Mouse (Mus musculus) limb, embryonic 15.5 days (tissue): ENCODE results near the gene Afmid. TPM values are rescaled to one million over a fixed set of nuclear protein-coding genes. Genes with fewer than 3 reads are reported as not detected.
A peak's percentile ranks its signal among the peaks of the same experiment; 100 is the strongest.
"Not testable (repeated sequence)": the region's sequence is repeated elsewhere in the genome, so short reads cannot be mapped to it uniquely, and the experiment has no call there.

ENCODE experiments used
- ATAC-seq: fragments of 200-750 bp; cut with Nextera tagmentation; 2 replicates; pipeline ENCODE4 v1.8.0; 2017; ENCODE audit warnings: low read depth, moderate TSS enrichment; ENCODE audit not compliant: insufficient number of reproducible peaks, low FRiP score, low TSS enrichment
- H3K27ac ChIP-seq: fragments of 300-500 bp; sonication (generic); 2 replicates; pipeline ENCODE4 v1.5.1; 2015; ENCODE audit warnings: moderate library complexity, mild to moderate bottlenecking, inconsistent platforms
- H3K27me3 ChIP-seq: fragments of 300-500 bp; sonication (generic); 2 replicates; pipeline ENCODE4 v1.6.1; 2015; ENCODE audit warnings: inconsistent platforms
- H3K36me3 ChIP-seq: fragments of 300-500 bp; sonication (generic); 2 replicates; pipeline ENCODE4 v1.6.1; 2015; ENCODE audit warnings: inconsistent platforms
- H3K4me1 ChIP-seq: fragments of 300-500 bp; sonication (generic); 2 replicates; pipeline ENCODE4 v1.6.1; 2015; ENCODE audit warnings: inconsistent platforms
- H3K4me2 ChIP-seq: fragments of 300-500 bp; sonication (generic); 2 replicates; pipeline ENCODE4 v1.6.1; 2015; ENCODE audit warnings: mild to moderate bottlenecking, inconsistent platforms
- H3K4me3 ChIP-seq: fragments of 300-500 bp; sonication (generic); 2 replicates; pipeline ENCODE4 v1.5.1; 2015; ENCODE audit warnings: mild to moderate bottlenecking, inconsistent platforms
- H3K9ac ChIP-seq: fragments of 300-500 bp; sonication (generic); 2 replicates; pipeline ENCODE4 v1.6.1; 2015; ENCODE audit warnings: inconsistent platforms
- H3K9me3 ChIP-seq: fragments of 300-500 bp; sonication (generic); 2 replicates; pipeline ENCODE4 v1.6.1; 2016; ENCODE audit warnings: inconsistent platforms
- WGBS: fragments of 180-500 bp; shearing (Covaris S2); methylation state at CpG from one replicate; pipeline ENCODE4 v1.1.7; 2015; 5-methylcytosine and 5-hydroxymethylcytosine counted together
- polyA plus RNA-seq: library from polyadenylated mRNA; unstranded; fragments of >200 nt; fragmentation: Nextera tagmentation; extraction: Ambion mirVana; gene quantifications from 2 replicates; pipeline ENCODE4 v1.2.1, GENCODE M21; 2015

Gene Afmid
- polyA plus RNA-seq, 1 experiment from 2014 or later, result 4.9 TPM

DNA sequence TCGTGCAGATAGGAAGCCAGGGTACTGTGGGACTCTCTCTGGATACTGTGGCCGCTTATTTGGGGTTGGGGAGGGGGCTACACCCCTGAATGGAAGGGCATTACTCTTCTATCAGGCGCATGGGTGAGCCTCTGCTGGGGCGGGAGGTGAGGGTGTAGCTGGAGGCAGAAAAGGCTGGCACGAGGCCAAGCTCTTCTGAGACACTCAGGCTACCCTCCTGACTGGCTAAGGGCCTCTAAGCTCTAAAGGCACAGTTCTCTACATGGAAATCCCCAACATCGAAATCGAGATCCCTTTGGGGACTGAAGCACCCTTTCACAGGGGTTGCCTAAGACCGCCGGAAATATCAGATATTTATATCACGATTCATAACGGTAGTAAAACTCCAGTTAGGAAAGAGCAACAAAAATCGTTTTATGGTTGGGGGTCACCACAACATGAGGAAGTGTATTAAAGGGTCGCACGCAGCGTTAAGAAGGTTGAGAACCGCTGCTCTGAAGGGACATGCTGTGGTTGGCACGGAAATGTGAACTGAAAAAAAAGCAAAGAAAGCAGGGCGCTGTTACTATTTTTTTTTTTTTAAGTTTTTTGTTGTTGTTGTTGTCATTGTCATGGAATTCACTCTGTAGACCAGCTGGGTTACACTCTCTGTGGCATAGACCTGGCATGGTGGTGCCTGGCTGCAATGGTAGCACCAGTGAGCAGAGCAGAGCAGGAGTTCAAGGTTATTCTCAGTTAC lies 2.6 kb downstream of the Afmid start:
- peaks cover 70% of the 10 kb centered on the region for H3K4me1 ChIP-seq
- H3K9ac ChIP-seq, result no peak overlapping the region
- WGBS, result 57% methylated on average over 18 of the region's 18 CpGs
- peak overlapping the region; percentile 75 for H3K27ac ChIP-seq
- H3K36me3 ChIP-seq, result no peaks in the 10 kb centered on the region; the same call in 1 of the 2 replicates
- no peaks in the 10 kb centered on the region for H3K27me3 ChIP-seq
- no peak for ATAC-seq
- no peak overlapping the region for H3K4me2 ChIP-seq
- no peaks in the 10 kb centered on the region for H3K9me3 ChIP-seq
- H3K4me3 ChIP-seq, result no peak overlapping the region

DNA sequence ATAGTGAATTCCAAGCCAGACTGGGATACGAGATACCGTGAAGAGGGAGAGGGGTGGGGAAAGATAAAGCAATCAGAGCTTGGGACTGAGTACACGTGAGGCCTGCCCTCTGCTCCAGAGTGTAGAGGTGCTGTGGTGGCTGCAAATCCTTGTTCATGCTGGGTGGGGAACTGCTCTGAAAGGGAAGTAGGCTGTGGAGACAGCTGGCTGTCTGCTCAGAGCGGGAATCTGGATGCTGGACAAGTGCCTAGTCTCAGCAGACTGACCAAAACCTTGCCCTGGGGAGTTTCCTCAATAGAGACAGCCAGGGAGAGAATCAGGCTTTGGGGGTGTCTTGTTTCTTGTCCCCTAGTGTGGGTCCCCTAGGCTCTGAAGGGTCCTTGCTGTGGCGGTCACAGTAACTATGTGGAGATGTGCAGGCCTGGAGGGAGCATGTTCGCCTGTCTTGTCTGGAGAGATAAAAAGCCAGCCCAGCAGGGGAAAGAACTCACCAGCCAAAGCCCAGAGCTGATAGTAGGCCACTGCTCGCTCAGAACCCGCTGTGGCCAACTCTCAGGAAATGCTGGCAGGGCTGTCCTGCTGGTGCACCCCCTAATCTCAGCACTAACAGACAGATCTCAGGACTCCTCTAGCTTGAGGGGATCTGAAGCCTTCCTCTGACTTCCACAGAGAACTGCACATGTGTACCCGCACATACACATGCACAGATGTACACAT lies 3.3 kb downstream of the Afmid start:
- no peak overlapping the region for H3K9ac ChIP-seq
- 55% methylated on average over 9 of the region's 9 CpGs for WGBS
- H3K4me3 ChIP-seq, result no peak overlapping the region
- no peak for ATAC-seq
- peaks cover 63% of the 10 kb centered on the region for H3K4me1 ChIP-seq
- no peak overlapping the region for H3K4me2 ChIP-seq
- no peaks in the 10 kb centered on the region for H3K27me3 ChIP-seq
- no peaks in the 10 kb centered on the region for H3K9me3 ChIP-seq
- H3K27ac ChIP-seq, result peak overlapping the region; percentile 75
- H3K36me3 ChIP-seq, result no peaks in the 10 kb centered on the region

- no peak overlapping the region for H3K4me3 ChIP-seq
- no peaks in the 10 kb centered on the region for H3K27me3 ChIP-seq
- WGBS, result 60% methylated on average over 2 of the region's 2 CpGs
- H3K4me2 ChIP-seq, result no peak overlapping the region
- no peak overlapping the region for H3K9ac ChIP-seq
- no peaks in the 10 kb centered on the region for H3K9me3 ChIP-seq
- H3K4me1 ChIP-seq, result peaks cover 57% of the 10 kb centered on the region
- H3K36me3 ChIP-seq, result no peaks in the 10 kb centered on the region
- ATAC-seq, result no peak
- H3K27ac ChIP-seq, result peak overlapping the region; percentile 75; the same call in 1 of the 2 replicates
Measured at GRCm38 (mm10) chr11:117829671-117830215, 4.0 kb downstream of the Afmid start.

- no peak overlapping the region for H3K9ac ChIP-seq
- peaks cover 51% of the 10 kb centered on the region for H3K4me1 ChIP-seq
- H3K9me3 ChIP-seq, result no peaks in the 10 kb centered on the region
- no peak for ATAC-seq
- WGBS, result 60% methylated on average over 9 of the region's 9 CpGs
- no peak overlapping the region for H3K4me3 ChIP-seq
- H3K27me3 ChIP-seq, result no peaks in the 10 kb centered on the region
- H3K4me2 ChIP-seq, result no peak overlapping the region
- H3K36me3 ChIP-seq, result no peaks in the 10 kb centered on the region
- no peak overlapping the region for H3K27ac ChIP-seq
Measured at GRCm38 (mm10) chr11:117830401-117830800, 4.7 kb downstream of the Afmid start.

DNA sequence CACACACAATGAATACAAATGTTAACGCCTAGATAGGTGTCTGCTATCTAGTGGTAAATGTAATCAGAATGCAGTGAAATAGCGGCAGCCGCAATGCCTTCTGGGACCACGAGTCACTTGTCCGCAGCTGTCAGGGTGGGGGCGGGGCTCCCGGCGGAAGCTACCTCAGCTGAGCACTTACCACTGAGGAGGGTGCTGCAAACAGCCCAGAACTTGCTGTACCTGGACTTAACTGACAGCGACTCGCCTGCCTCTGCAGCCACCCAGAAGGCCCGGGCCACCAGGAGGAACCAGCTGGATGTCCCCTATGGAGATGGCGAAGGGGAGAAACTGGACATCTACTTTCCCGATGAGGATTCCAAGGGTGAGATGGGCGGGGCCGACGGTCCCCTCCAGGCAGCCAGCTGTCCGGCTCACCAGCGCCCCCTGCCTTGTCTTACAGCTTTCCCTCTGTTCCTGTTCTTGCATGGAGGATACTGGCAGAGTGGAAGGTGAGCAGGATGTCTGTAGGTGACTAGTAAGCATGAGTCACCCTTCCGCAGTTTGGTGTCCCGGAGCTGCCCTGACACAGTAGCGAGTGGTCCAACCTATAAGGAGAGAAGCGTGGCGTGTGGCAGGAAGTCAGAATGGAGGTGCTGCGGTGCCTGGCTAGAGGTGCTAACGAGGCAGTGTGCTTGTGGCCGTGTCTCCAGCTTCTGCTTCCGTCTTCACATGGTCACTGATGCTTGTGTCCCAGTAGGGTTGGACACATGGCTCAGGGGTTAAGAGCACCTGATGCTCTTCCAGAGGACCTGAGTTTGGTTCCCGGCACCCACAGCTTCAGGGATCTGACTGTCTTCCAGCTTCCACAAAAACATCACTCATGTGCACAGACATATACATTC lies 6.6 kb downstream of the Afmid start:
- H3K4me1 ChIP-seq, result peaks cover 38% of the 10 kb centered on the region
- no peaks in the 10 kb centered on the region for H3K36me3 ChIP-seq
- 17% methylated on average over 28 of the region's 28 CpGs for WGBS
- H3K4me2 ChIP-seq, result peak overlapping the region; percentile 47
- peak; percentile 9; the same call in 1 of the 2 replicates for ATAC-seq
- H3K4me3 ChIP-seq, result peak overlapping the region; percentile 31
- H3K9me3 ChIP-seq, result no peaks in the 10 kb centered on the region
- H3K9ac ChIP-seq, result no peak overlapping the region
- no peaks in the 10 kb centered on the region for H3K27me3 ChIP-seq
- no peak overlapping the region for H3K27ac ChIP-seq

DNA sequence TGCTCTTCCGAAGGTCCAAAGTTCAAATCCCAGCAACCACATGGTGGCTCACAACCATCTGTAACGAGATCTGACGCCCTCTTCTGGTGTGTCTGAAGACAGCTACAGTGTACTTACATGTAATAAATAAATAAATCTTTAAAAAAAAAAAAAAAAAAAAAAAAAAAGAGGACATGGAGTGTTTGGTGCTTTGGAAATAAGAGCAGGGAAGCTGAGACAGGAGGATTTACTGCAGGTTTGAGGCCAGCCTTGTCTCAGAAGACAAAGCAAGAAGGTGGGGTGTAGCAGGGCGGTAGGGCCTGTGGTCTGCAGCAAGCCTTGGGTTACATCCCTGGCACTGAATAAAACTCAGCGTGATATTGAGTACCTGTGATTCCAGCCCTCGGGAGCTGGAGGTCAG lies 7.8 kb downstream of the Afmid start:
- H3K27me3 ChIP-seq, ATAC-seq, H3K9me3 ChIP-seq, H3K27ac ChIP-seq, H3K36me3 ChIP-seq, H3K4me3 ChIP-seq, H3K9ac ChIP-seq, H3K4me2 ChIP-seq: not testable (repeated sequence)
- 90% methylated on average over 5 of the region's 6 CpGs for WGBS
- peaks cover 31% of the 10 kb centered on the region for H3K4me1 ChIP-seq

DNA sequence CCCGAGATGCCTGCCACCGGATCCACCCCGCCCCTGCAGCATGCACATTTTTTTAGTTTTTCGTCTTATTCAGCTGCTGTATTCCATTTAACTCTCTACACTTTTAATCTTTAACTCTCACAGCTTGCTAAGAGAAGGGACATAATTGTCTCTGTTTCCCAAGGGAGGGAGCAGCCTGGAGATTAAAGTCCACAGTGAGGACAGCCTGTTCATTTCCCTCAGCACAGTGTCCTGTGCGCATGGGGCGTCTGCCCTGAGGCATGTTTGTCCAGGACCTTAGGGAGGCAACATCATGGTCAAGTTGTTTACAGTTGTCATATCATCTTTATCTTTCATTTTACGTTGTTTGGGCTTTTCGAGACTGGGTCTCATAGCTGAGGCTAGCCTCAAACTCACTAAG lies 8.4 kb downstream of the Afmid start:
- Histone ChIP-seq H3K27me3 (no peaks in the 10 kb centered on the region), H3K4me1 (peaks cover 29% of the 10 kb centered on the region), H3K9ac (no peak overlapping the region), H3K27ac (no peak overlapping the region), H3K4me3 (no peak overlapping the region), H3K9me3 (no peaks in the 10 kb centered on the region), H3K36me3 (no peaks in the 10 kb centered on the region), H3K4me2 (no peak overlapping the region)
- 92% methylated on average over 8 of the region's 8 CpGs for WGBS
- no peak for ATAC-seq

- Histone ChIP-seq H3K27ac (no peak overlapping the region), H3K4me2 (no peak overlapping the region), H3K9me3 (no peaks in the 10 kb centered on the region), H3K36me3 (no peaks in the 10 kb centered on the region), H3K4me1 (peaks cover 20% of the 10 kb centered on the region), H3K27me3 (no peaks in the 10 kb centered on the region), H3K4me3 (0 out of 2 replicates have a peak overlapping the region, but pooled peaks have one; percentile 4), H3K9ac (no peak overlapping the region)
- no peak for ATAC-seq
- 24% methylated on average over 13 of the region's 13 CpGs for WGBS
Measured at GRCm38 (mm10) chr11:117836306-117836705, 10.6 kb downstream of the Afmid start.

DNA sequence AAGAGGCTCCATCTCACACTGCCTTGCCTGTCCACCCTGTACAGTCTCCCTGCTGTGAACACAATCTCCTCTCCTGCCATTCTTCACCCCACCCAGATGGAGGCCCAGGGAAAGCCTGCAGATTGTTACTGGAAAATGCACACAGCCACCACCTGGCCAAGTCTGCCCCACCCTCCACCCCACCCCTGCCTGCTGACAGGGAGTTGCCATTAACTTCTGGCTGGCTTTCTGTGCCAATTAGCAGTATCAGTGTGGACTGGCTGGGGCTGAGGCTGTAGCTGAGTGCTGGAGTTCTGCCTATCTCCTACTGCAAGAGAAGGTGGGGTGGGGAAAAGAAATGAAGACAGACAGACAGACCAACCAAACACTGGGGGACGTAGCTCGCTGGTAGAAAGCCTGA lies 12.8 kb downstream of the Afmid start:
- no peak overlapping the region for H3K9ac ChIP-seq
- H3K9me3 ChIP-seq, result no peaks in the 10 kb centered on the region
- no peaks in the 10 kb centered on the region for H3K27me3 ChIP-seq
- peak overlapping the region; percentile 50; the same call in 1 of the 2 replicates for H3K27ac ChIP-seq
- no peaks in the 10 kb centered on the region for H3K36me3 ChIP-seq
- H3K4me1 ChIP-seq, result peaks cover 11% of the 10 kb centered on the region
- 0 out of 2 replicates have a peak, but pooled peaks have one; percentile 31 for ATAC-seq
- 61% methylated on average over 2 of the region's 2 CpGs for WGBS
- no peak overlapping the region for H3K4me3 ChIP-seq
- no peak overlapping the region for H3K4me2 ChIP-seq

DNA sequence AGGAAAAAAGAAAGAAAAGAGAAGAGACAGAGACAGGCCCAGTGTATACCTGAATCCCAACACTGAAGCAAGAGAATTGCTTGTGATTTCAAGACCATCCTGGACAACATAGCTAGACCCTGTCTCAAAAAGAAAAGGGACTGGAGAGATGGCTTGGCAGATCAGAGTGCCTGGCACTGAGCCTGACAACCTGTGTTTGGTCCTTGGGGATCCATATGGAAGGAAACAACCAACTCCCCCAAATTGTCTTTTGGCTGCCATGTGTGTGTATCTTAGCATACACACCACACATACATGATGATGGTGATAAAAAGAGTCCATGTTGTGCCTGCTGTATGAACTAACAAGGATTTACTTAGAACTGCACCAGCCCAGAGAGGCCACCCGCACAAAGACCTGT lies 13.3 kb downstream of the Afmid start:
- 85% methylated on average over 1 of the region's 1 CpGs for WGBS
- H3K27ac ChIP-seq, result peak overlapping the region; percentile 50; the same call in 1 of the 2 replicates

DNA sequence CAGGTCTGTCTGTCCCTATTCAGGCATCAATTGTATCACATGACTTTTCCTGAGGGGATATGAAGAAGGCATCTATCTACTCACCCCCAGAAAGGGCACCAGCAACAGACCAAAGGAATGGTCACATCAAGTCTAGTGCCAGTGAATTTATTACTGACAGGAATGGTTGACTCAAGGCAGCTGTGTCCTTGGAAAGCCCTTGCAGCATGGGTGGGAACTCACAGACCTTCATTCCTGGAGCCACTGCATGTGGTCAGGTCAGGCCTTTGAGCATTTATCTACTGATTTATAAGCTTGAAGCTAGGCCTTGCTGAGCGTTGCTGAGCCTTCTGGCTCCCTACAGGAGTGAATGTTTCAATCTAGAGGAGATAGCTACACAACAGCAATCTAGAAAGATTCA lies 15.2 kb downstream of the Afmid start:
- Histone ChIP-seq H3K27ac (no peak overlapping the region), H3K4me1 (peaks cover 11% of the 10 kb centered on the region), H3K9me3 (no peaks in the 10 kb centered on the region), H3K36me3 (no peaks in the 10 kb centered on the region), H3K4me2 (no peak overlapping the region), H3K4me3 (no peak overlapping the region), H3K27me3 (no peaks in the 10 kb centered on the region), H3K9ac (no peak overlapping the region)
- WGBS, result 39% methylated on average over 1 of the region's 1 CpGs
- ATAC-seq, result no peak

More for the DNA sequence above, 13.3 kb downstream of the Afmid start:
- H3K9ac ChIP-seq, result no peak overlapping the region
- H3K4me2 ChIP-seq, result no peak overlapping the region
- ATAC-seq, result no peak
- no peaks in the 10 kb centered on the region for H3K36me3 ChIP-seq
- H3K4me1 ChIP-seq, result peaks cover 11% of the 10 kb centered on the region
- H3K27me3 ChIP-seq, result no peaks in the 10 kb centered on the region
- no peaks in the 10 kb centered on the region for H3K9me3 ChIP-seq
- no peak overlapping the region for H3K4me3 ChIP-seq
